Mouse (Mus musculus): ENCODE data around the gene Saxo1. TPM values are rescaled to one million over a fixed set of nuclear protein-coding genes. Genes with fewer than 3 reads are reported as not detected.

Gene Saxo1
- polyA plus RNA-seq, 1 experiment from 2014 or later, result not detected

DNA sequence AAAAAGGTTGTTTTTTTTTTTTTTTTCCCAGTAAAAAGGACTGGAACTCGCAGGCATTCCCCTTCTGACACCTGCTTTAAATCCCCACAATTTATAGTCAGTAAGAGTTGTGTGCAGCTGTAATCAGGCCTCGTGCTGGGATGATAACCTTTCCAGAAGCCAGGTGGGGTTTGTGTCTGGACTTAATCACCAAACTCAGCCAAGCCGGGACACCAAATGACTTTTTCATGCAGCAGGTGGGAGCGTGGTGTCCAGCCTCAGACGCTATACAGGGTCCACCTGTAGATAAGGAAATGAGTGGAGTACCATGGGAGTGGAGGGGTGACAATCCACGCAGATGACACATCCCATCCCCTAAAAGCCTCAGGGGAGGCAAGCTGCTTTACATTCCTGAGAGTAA, 73.1 kb downstream of the Saxo1 start:
- H3K4me1 ChIP-seq (replicated peaks), result 0 out of 2 replicates have a peak, but pooled peaks cover 3% of the 10 kb centered on the region
- no peak overlapping the region for H3K4me3 ChIP-seq
- ATAC-seq (ENCODE audit: insufficient number of reproducible peaks, low FRiP score), result no peak
- no peak overlapping the region for H3K9ac ChIP-seq
- H3K36me3 ChIP-seq, result no peaks in the 10 kb centered on the region
- 36% methylated on average over 6 of the region's 6 CpGs for WGBS
- H3K27ac ChIP-seq (ENCODE audit: poor library complexity, severe bottlenecking), result no peak overlapping the region
- no peaks in the 10 kb centered on the region for H3K9me3 ChIP-seq (replicated peaks)
- H3K27me3 ChIP-seq (replicated peaks), result no peaks in the 10 kb centered on the region
- no peak overlapping the region; the same call in 1 of the 2 replicates for H3K4me2 ChIP-seq

DNA sequence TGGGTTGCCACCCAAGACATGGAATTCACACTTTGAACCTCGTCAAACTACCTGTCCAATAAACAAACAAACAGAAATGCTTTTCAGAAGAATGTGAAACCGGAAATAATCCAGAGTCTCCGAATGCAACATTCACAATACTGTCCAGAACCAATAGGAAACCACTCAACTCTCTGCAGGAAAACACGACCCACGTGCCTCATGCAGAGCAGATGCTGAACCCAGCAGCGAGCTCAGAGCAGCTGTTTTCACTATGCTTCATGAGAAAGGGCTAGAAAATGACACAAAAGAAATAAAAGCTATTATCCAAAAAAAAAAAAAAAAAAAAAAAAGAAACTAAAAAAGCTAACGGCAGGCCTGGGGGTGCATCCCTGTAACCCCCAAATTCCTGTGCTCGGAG, 74.4 kb downstream of the Saxo1 start:
- Histone ChIP-seq H3K4me2 (no peak overlapping the region), H3K4me3 (no peak overlapping the region), H3K27ac (ENCODE audit: poor library complexity, severe bottlenecking) (no peak overlapping the region), H3K36me3 (no peaks in the 10 kb centered on the region), H3K9me3 (replicated peaks) (no peaks in the 10 kb centered on the region), H3K9ac (no peak overlapping the region), H3K27me3 (replicated peaks) (no peaks in the 10 kb centered on the region), H3K4me1 (replicated peaks) (0 out of 2 replicates have a peak, but pooled peaks cover 3% of the 10 kb centered on the region)
- 80% methylated on average over 8 of the region's 8 CpGs for WGBS
- no peak for ATAC-seq (ENCODE audit: insufficient number of reproducible peaks, low FRiP score)

DNA sequence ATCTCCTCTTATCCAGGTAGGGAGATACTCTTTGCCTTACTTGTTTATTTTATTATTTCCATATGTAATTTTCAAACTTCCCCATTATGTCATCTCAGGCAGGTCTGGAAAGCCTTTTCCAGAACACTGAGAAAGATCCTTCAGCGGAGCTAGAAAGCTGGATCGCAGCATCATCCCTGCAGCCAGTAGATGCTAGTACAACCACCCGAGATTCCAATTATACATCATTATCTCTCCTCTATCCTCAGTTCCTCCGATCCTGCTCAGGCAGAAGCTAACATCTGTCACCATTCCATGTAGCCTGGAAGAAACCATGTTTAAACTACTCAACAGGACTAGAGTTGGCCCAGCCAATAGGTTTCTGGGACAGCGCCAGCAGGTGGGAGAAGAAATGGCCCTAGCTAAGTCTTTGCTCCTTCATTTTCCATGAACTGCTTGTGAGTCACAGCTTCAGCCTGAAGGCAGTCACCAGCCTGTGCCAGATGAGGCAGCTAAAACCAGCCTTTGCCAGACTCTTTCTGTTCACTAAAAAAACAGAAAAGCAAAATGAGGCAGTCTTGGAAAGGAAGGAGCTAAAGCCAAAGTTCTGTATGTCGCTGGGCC, 75.0 kb downstream of the Saxo1 start:
- no peak overlapping the region for H3K27ac ChIP-seq (ENCODE audit: poor library complexity, severe bottlenecking)
- no peaks in the 10 kb centered on the region for H3K27me3 ChIP-seq (replicated peaks)
- 85% methylated on average over 6 of the region's 6 CpGs for WGBS
- no peak overlapping the region for H3K4me3 ChIP-seq
- H3K4me1 ChIP-seq (replicated peaks), result 0 out of 2 replicates have a peak, but pooled peaks cover 3% of the 10 kb centered on the region
- no peaks in the 10 kb centered on the region for H3K36me3 ChIP-seq
- H3K4me2 ChIP-seq, result no peak overlapping the region
- no peak for ATAC-seq (ENCODE audit: insufficient number of reproducible peaks, low FRiP score)
- no peak overlapping the region for H3K9ac ChIP-seq
- no peaks in the 10 kb centered on the region for H3K9me3 ChIP-seq (replicated peaks)

DNA sequence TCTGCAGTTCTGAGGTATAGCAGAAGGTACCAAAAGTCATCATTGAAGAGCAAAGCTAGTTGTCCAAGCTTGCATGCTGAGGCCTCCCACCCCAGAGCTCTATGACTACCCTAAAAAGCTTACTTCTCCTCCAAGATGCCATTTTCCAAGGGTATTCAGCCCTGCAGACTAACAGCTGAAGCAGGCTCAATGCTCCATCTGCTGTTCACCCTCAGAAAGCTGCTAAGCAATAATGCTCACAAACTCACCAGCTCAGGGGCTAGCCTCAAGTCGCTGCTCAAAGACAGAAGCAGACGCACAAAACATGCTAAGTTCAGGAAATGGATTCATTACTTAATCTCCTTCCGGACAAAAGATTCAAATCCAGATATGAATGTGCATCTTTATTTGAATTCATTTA, 77.2 kb downstream of the Saxo1 start:
- no peak overlapping the region for H3K4me2 ChIP-seq
- H3K9me3 ChIP-seq (replicated peaks), result no peaks in the 10 kb centered on the region
- 66% methylated on average over 3 of the region's 3 CpGs for WGBS
- no peaks in the 10 kb centered on the region for H3K27me3 ChIP-seq (replicated peaks)
- 0 out of 2 replicates have a peak, but pooled peaks cover 3% of the 10 kb centered on the region for H3K4me1 ChIP-seq (replicated peaks)
- H3K9ac ChIP-seq, result no peak overlapping the region
- no peak overlapping the region for H3K4me3 ChIP-seq
- no peak overlapping the region for H3K27ac ChIP-seq (ENCODE audit: poor library complexity, severe bottlenecking)
- no peak for ATAC-seq (ENCODE audit: insufficient number of reproducible peaks, low FRiP score)
- H3K36me3 ChIP-seq, result no peaks in the 10 kb centered on the region

DNA sequence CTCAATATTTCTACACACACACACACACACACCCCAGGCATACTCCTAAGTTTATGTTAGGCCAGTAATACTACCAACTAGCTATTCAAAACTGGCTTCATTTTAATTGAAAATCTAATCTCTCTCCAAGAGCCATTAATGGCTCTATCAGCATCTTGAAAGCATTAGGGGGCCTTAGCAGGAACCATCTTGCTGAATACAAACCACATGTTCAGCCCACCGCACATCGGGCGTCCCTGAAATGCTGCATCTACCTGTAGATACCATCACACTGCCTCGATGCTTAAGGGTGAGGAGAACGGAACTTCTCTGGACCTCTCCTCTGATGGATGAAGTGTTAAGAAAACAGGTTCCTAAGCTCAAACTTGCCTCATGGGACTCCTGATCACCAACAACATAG, 93.3 kb downstream of the Saxo1 start:
- no peak for ATAC-seq (ENCODE audit: insufficient number of reproducible peaks, low FRiP score)
- Histone ChIP-seq H3K36me3 (no peaks in the 10 kb centered on the region), H3K4me3 (no peak overlapping the region), H3K27ac (ENCODE audit: poor library complexity, severe bottlenecking) (no peak overlapping the region), H3K9me3 (replicated peaks) (no peaks in the 10 kb centered on the region), H3K9ac (no peak overlapping the region), H3K27me3 (replicated peaks) (no peaks in the 10 kb centered on the region), H3K4me2 (no peak overlapping the region), H3K4me1 (replicated peaks) (no peaks in the 10 kb centered on the region)
- WGBS, result 82% methylated on average over 5 of the region's 5 CpGs

DNA sequence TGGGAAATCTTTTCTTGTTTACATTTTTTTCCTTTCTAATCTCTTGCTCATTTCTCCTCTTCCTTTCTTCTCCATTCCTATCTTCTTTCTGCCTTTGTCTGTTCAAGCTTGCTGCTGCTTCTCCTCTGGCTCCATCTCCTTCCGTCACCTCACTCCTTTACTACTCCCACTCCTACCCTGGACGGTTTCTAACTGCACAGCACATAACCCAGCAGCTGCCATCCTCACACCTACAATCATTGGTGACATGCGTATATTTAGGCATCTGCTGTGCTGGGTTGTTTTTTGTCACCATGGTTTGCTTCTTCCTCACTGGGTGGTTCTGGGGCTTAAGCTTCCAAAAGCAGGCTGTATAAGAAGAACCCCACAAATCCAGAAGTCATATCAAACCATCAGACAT, 107.7 kb downstream of the Saxo1 start:
- Histone ChIP-seq H3K9me3 (replicated peaks) (no peaks in the 10 kb centered on the region), H3K36me3 (no peaks in the 10 kb centered on the region), H3K27ac (ENCODE audit: poor library complexity, severe bottlenecking) (no peak overlapping the region), H3K27me3 (replicated peaks) (no peaks in the 10 kb centered on the region), H3K4me3 (no peak overlapping the region), H3K4me1 (replicated peaks) (no peaks in the 10 kb centered on the region), H3K4me2 (no peak overlapping the region), H3K9ac (no peak overlapping the region)
- 76% methylated on average over 3 of the region's 3 CpGs for WGBS
- ATAC-seq (ENCODE audit: insufficient number of reproducible peaks, low FRiP score), result no peak

DNA sequence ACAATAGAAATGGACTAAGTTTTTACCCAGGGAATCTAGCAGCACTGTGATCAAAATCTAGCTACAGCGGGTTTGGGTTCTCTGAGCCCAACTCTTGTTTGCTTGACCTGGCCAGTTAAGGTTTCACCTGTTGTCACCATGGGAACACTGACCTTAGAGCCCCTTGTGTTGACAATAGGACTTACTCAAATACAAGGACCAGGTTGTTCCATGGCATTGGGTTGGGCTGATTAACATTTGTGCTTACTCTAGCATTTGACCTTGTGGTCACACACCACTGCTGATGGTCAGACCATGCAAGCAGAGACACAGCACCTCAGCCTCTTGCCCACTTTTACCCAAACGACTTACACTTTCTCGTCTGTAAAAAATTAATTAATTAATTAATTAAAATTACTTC, 121.8 kb downstream of the Saxo1 start:
- Histone ChIP-seq H3K4me3 (no peak overlapping the region), H3K9ac (no peak overlapping the region)
- 88% methylated on average over 3 of the region's 3 CpGs for WGBS

DNA sequence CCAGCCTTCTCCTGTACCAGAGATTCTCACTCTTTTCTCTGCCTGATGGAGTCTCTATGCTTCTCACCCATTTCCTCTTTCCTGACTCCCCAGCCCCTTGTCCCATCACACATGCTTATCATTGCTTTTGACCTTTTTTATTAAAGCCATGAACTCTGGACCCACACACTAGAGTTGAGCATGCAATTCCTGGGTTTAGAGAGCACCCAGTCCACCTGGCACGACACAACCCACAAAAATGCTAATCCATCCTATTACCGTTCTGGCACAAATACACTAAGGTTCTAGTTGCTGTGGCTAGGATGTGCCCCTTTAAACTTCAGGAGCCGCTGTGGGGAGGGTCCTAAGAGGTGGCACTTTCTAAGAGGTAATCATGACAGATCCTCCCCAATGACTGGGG, 122.5 kb downstream of the Saxo1 start:
- no peak overlapping the region for H3K9ac ChIP-seq
- WGBS, result 93% methylated on average over 3 of the region's 3 CpGs
- H3K36me3 ChIP-seq, result no peaks in the 10 kb centered on the region
- no peaks in the 10 kb centered on the region for H3K4me1 ChIP-seq (replicated peaks)
- H3K9me3 ChIP-seq (replicated peaks), result no peaks in the 10 kb centered on the region
- no peak for ATAC-seq (ENCODE audit: insufficient number of reproducible peaks, low FRiP score)
- H3K4me2 ChIP-seq, result no peak overlapping the region
- no peak overlapping the region for H3K27ac ChIP-seq (ENCODE audit: poor library complexity, severe bottlenecking)
- H3K27me3 ChIP-seq (replicated peaks), result no peaks in the 10 kb centered on the region
- no peak overlapping the region for H3K4me3 ChIP-seq

More for the DNA sequence above, 121.8 kb downstream of the Saxo1 start:
- H3K4me2 ChIP-seq, result no peak overlapping the region
- no peaks in the 10 kb centered on the region for H3K27me3 ChIP-seq (replicated peaks)
- no peaks in the 10 kb centered on the region for H3K36me3 ChIP-seq
- H3K9me3 ChIP-seq (replicated peaks), result no peaks in the 10 kb centered on the region
- ATAC-seq (ENCODE audit: insufficient number of reproducible peaks, low FRiP score), result no peak
- H3K4me1 ChIP-seq (replicated peaks), result no peaks in the 10 kb centered on the region
- H3K27ac ChIP-seq (ENCODE audit: poor library complexity, severe bottlenecking), result no peak overlapping the region

DNA sequence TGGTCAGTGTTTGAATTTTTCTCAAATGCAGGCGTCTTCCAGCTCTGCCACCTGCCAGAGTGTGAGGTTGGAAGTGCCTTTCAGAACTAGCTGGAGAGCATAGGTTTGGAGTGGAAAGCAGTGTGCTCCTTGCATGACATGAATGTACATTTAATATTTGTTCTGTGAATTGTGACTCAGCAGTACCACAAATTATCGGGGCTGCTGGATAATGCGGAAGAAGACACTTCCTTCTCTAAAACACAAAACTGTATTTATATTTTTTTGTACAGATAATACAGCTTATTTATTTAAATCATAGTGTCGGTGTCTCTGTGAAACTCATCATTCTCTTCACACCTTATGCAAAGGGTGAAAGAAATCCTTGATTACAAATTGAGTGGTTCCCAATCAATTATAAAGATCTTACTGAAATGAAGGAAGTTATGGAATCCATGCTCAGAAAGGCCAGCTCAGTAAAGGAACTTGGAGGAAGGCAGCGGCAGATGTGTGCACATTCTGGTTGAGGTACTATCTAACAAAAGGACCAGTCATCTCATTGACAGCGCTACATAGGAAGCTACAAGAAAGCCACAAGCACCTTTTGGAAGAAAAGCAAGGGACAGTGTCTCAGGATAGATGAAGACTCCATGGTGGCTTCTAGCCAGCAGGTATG, 129.9 kb downstream of the Saxo1 start:
- Histone ChIP-seq H3K4me1 (replicated peaks) (peaks cover 11% of the 10 kb centered on the region), H3K9me3 (replicated peaks) (no peaks in the 10 kb centered on the region), H3K36me3 (0 out of 2 replicates have a peak, but pooled peaks cover 1% of the 10 kb centered on the region), H3K4me2 (no peak overlapping the region), H3K27ac (ENCODE audit: poor library complexity, severe bottlenecking) (no peak overlapping the region), H3K9ac (no peak overlapping the region), H3K4me3 (no peak overlapping the region), H3K27me3 (replicated peaks) (no peaks in the 10 kb centered on the region)
- WGBS, result 81% methylated on average over 6 of the region's 6 CpGs
- no peak for ATAC-seq (ENCODE audit: insufficient number of reproducible peaks, low FRiP score)

DNA sequence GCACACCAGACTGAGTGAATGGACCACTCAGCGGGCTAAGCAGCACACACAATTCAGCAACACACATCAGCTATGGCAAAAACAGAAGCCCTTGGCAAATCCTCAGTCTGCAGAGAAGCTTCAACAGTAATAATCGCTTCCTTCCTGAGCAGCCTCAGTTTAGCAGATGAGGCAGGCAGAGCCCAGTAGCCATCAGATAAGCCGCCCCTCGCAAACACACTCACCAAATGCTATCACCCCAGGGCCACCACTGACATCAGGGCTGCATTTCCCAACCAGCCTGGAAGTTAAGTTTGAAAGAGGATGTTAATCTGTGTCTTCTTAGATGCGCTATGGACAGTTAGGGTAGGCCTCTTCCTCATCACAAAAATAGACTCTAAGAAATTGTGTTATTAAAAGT, 130.8 kb downstream of the Saxo1 start:
- no peaks in the 10 kb centered on the region for H3K9me3 ChIP-seq (replicated peaks)
- H3K4me2 ChIP-seq, result no peak overlapping the region
- WGBS, result 46% methylated on average over 5 of the region's 5 CpGs
- no peak overlapping the region for H3K4me3 ChIP-seq
- no peak for ATAC-seq (ENCODE audit: insufficient number of reproducible peaks, low FRiP score)
- H3K4me1 ChIP-seq (replicated peaks), result peaks cover 11% of the 10 kb centered on the region
- H3K36me3 ChIP-seq, result 0 out of 2 replicates have a peak, but pooled peaks cover 2% of the 10 kb centered on the region
- no peak overlapping the region for H3K27ac ChIP-seq (ENCODE audit: poor library complexity, severe bottlenecking)
- H3K27me3 ChIP-seq (replicated peaks), result no peaks in the 10 kb centered on the region
- H3K9ac ChIP-seq, result no peak overlapping the region

DNA sequence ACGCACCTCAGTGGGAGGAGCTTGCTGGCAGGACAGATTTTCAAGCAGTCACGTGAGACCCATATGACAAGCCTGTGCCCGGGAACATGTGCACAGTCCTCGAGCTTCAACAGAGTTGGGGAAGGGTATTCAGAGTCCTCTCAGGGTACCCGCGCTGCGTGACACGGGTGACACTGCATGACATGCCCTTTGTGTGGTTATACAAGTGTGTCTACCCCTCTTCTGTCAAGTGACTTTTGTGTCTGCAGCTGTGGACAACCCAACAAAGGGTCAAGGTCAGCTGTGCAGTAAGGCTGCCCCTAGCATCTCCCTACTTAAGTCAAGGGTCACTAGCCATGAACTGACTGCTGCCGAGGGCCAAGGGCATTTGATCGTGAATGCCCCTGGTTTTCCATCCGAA, 131.6 kb downstream of the Saxo1 start:
- no peaks in the 10 kb centered on the region for H3K9me3 ChIP-seq (replicated peaks)
- H3K4me3 ChIP-seq, result no peak overlapping the region
- no peaks in the 10 kb centered on the region for H3K27me3 ChIP-seq (replicated peaks)
- 0 out of 2 replicates have a peak, but pooled peaks cover 2% of the 10 kb centered on the region for H3K36me3 ChIP-seq
- peaks cover 11% of the 10 kb centered on the region for H3K4me1 ChIP-seq (replicated peaks)
- 86% methylated on average over 11 of the region's 11 CpGs for WGBS
- H3K4me2 ChIP-seq, result no peak overlapping the region
- H3K27ac ChIP-seq (ENCODE audit: poor library complexity, severe bottlenecking), result no peak overlapping the region
- H3K9ac ChIP-seq, result no peak overlapping the region
- ATAC-seq (ENCODE audit: insufficient number of reproducible peaks, low FRiP score), result 0 out of 2 replicates have a peak, but pooled peaks have one; percentile 36
